Mouse (Mus musculus): ENCODE measurements around the gene Nrxn1. TPM values are rescaled to one million over a fixed set of nuclear protein-coding genes. Genes with fewer than 3 reads are reported as not detected.

Gene Nrxn1
- polyA plus RNA-seq, 1 experiment, result 0.05 TPM

GRCm38 (mm10) chr17:90234806-90235205 lies 858.1 kb downstream of the Nrxn1 start:
- H3K27me3 ChIP-seq (ENCODE audit: control insufficient read depth, insufficient read depth, insufficient read length), result no peaks in the 10 kb centered on the region
- no peak overlapping the region for H3ac ChIP-seq (ENCODE audit: control insufficient read depth, insufficient read length)
- H3K4me3 ChIP-seq, result no peak overlapping the region
- no peaks in the 10 kb centered on the region for H3K36me3 ChIP-seq (ENCODE audit: control insufficient read depth, insufficient read depth)
- no peak overlapping the region for H3K4me2 ChIP-seq (ENCODE audit: low read depth)
- TF ChIP-seq SRF (IDR thresholded peaks at IDR 0.05; ENCODE audit: control insufficient read depth, insufficient read length, low read depth) (no peak), MAX (IDR thresholded peaks at IDR 0.05; ENCODE audit: low read depth) (no peak), TCF12 (IDR thresholded peaks at IDR 0.05; ENCODE audit: insufficient read depth, poor library complexity, severe bottlenecking) (no peak), REST (IDR thresholded peaks at IDR 0.05; ENCODE audit: insufficient read depth, insufficient read length) (no peak), MYOG (IDR thresholded peaks at IDR 0.05; ENCODE audit: control insufficient read depth in 1 of 3, insufficient read depth in 1 of 3, insufficient read length in 2 of 3, low read depth in 2 of 3) (no peak), E2F4 (IDR thresholded peaks at IDR 0.05; ENCODE audit: insufficient read depth) (no peak)
- H3K79me2 ChIP-seq (ENCODE audit: control insufficient read depth, insufficient read depth), result no peaks in the 10 kb centered on the region

- Histone ChIP-seq H3K4me3 (no peak overlapping the region), H3K79me2 (ENCODE audit: control insufficient read depth, insufficient read depth) (no peaks in the 10 kb centered on the region), H3K4me2 (ENCODE audit: low read depth) (no peak overlapping the region), H3K36me3 (ENCODE audit: control insufficient read depth, insufficient read depth) (no peaks in the 10 kb centered on the region), H3K27me3 (ENCODE audit: control insufficient read depth, insufficient read depth, insufficient read length) (no peaks in the 10 kb centered on the region), H3ac (ENCODE audit: control insufficient read depth, insufficient read length) (no peak overlapping the region)
- TF ChIP-seq CEBPB (IDR thresholded peaks at IDR 0.05; ENCODE audit: insufficient read depth, poor library complexity, severe bottlenecking), result no peak
- TF ChIP-seq SRF (IDR thresholded peaks at IDR 0.05; ENCODE audit: control insufficient read depth, insufficient read length, low read depth), result no peak
- TF ChIP-seq MYOD1 (IDR thresholded peaks at IDR 0.05; ENCODE audit: control insufficient read depth in 1 of 3, insufficient read length in 2 of 3, low read depth in 2 of 3), result no peak
- TF ChIP-seq REST (IDR thresholded peaks at IDR 0.05; ENCODE audit: insufficient read depth, insufficient read length), result no peak
- TF ChIP-seq POLR2A (IDR thresholded peaks at IDR 0.05; ENCODE audit: insufficient read length, low read depth), result no peak
- TF ChIP-seq MAX (IDR thresholded peaks at IDR 0.05; ENCODE audit: low read depth), result no peak
- no peak for TF ChIP-seq TCF12 (IDR thresholded peaks at IDR 0.05; ENCODE audit: insufficient read depth, poor library complexity, severe bottlenecking)
- TF ChIP-seq USF1 (IDR thresholded peaks at IDR 0.05; ENCODE audit: low read depth), result no peak
- no peak for TF ChIP-seq POLR2AphosphoS2 (IDR thresholded peaks at IDR 0.05; ENCODE audit: insufficient read length, low read depth)
- TF ChIP-seq TCF3 (IDR thresholded peaks at IDR 0.05; ENCODE audit: insufficient read length, low read depth), result no peak
- no peak for TF ChIP-seq E2F4 (IDR thresholded peaks at IDR 0.05; ENCODE audit: insufficient read depth)
- no peak for TF ChIP-seq MYOG (IDR thresholded peaks at IDR 0.05; ENCODE audit: control insufficient read depth in 1 of 3, insufficient read depth in 1 of 3, insufficient read length in 2 of 3, low read depth in 2 of 3)
These were observed 884.3 kb downstream of the Nrxn1 start for GRCm38 (mm10) chr17:90208547-90208946.

- TF ChIP-seq MYOD1 (IDR thresholded peaks at IDR 0.05; ENCODE audit: control insufficient read depth in 1 of 3, insufficient read length in 2 of 3, low read depth in 2 of 3) (no peak), POLR2AphosphoS2 (IDR thresholded peaks at IDR 0.05; ENCODE audit: insufficient read length, low read depth) (no peak), TCF12 (IDR thresholded peaks at IDR 0.05; ENCODE audit: insufficient read depth, poor library complexity, severe bottlenecking) (no peak), REST (IDR thresholded peaks at IDR 0.05; ENCODE audit: insufficient read depth, insufficient read length) (no peak), E2F4 (IDR thresholded peaks at IDR 0.05; ENCODE audit: insufficient read depth) (no peak), POLR2A (IDR thresholded peaks at IDR 0.05; ENCODE audit: insufficient read length, low read depth) (no peak), CEBPB (IDR thresholded peaks at IDR 0.05; ENCODE audit: insufficient read depth, poor library complexity, severe bottlenecking) (no peak), SRF (IDR thresholded peaks at IDR 0.05; ENCODE audit: control insufficient read depth, insufficient read length, low read depth) (no peak), TCF3 (IDR thresholded peaks at IDR 0.05; ENCODE audit: insufficient read length, low read depth) (no peak), MAX (IDR thresholded peaks at IDR 0.05; ENCODE audit: low read depth) (no peak), USF1 (IDR thresholded peaks at IDR 0.05; ENCODE audit: low read depth) (no peak), MYOG (IDR thresholded peaks at IDR 0.05; ENCODE audit: control insufficient read depth in 1 of 3, insufficient read depth in 1 of 3, insufficient read length in 2 of 3, low read depth in 2 of 3) (no peak)
- Histone ChIP-seq H3K4me3 (no peak overlapping the region), H3K79me2 (ENCODE audit: control insufficient read depth, insufficient read depth) (no peaks in the 10 kb centered on the region), H3K27me3 (ENCODE audit: control insufficient read depth, insufficient read depth, insufficient read length) (no peaks in the 10 kb centered on the region), H3K36me3 (ENCODE audit: control insufficient read depth, insufficient read depth) (no peaks in the 10 kb centered on the region), H3ac (ENCODE audit: control insufficient read depth, insufficient read length) (no peak overlapping the region), H3K4me2 (ENCODE audit: low read depth) (no peak overlapping the region)
These were observed 885.3 kb downstream of the Nrxn1 start for GRCm38 (mm10) chr17:90207617-90208016.

GRCm38 (mm10) chr17:90203993-90204392 lies 888.9 kb downstream of the Nrxn1 start:
- H3K79me2 ChIP-seq (ENCODE audit: control insufficient read depth, insufficient read depth), result no peaks in the 10 kb centered on the region
- H3K4me2 ChIP-seq (ENCODE audit: low read depth), result no peak overlapping the region
- no peaks in the 10 kb centered on the region for H3K36me3 ChIP-seq (ENCODE audit: control insufficient read depth, insufficient read depth)
- TF ChIP-seq SRF (IDR thresholded peaks at IDR 0.05; ENCODE audit: control insufficient read depth, insufficient read length, low read depth), result no peak
- TF ChIP-seq E2F4 (IDR thresholded peaks at IDR 0.05; ENCODE audit: insufficient read depth), result no peak
- TF ChIP-seq USF1 (IDR thresholded peaks at IDR 0.05; ENCODE audit: low read depth), result no peak
- no peak for TF ChIP-seq TCF12 (IDR thresholded peaks at IDR 0.05; ENCODE audit: insufficient read depth, poor library complexity, severe bottlenecking)
- TF ChIP-seq CEBPB (IDR thresholded peaks at IDR 0.05; ENCODE audit: insufficient read depth, poor library complexity, severe bottlenecking), result no peak
- TF ChIP-seq TCF3 (IDR thresholded peaks at IDR 0.05; ENCODE audit: insufficient read length, low read depth), result no peak
- no peak for TF ChIP-seq REST (IDR thresholded peaks at IDR 0.05; ENCODE audit: insufficient read depth, insufficient read length)
- no peak for TF ChIP-seq POLR2AphosphoS2 (IDR thresholded peaks at IDR 0.05; ENCODE audit: insufficient read length, low read depth)
- no peak for TF ChIP-seq MYOD1 (IDR thresholded peaks at IDR 0.05; ENCODE audit: control insufficient read depth in 1 of 3, insufficient read length in 2 of 3, low read depth in 2 of 3)
- no peak for TF ChIP-seq MYOG (IDR thresholded peaks at IDR 0.05; ENCODE audit: control insufficient read depth in 1 of 3, insufficient read depth in 1 of 3, insufficient read length in 2 of 3, low read depth in 2 of 3)
- no peak for TF ChIP-seq POLR2A (IDR thresholded peaks at IDR 0.05; ENCODE audit: insufficient read length, low read depth)
- no peak for TF ChIP-seq MAX (IDR thresholded peaks at IDR 0.05; ENCODE audit: low read depth)
- H3ac ChIP-seq (ENCODE audit: control insufficient read depth, insufficient read length), result no peak overlapping the region
- H3K27me3 ChIP-seq (ENCODE audit: control insufficient read depth, insufficient read depth, insufficient read length), result no peaks in the 10 kb centered on the region
- H3K4me3 ChIP-seq, result no peak overlapping the region
